7 mouse cellular contexts compared by ENCODE assay signal in genomic region chr9:121823051-121823450, GRCm38 (mm10).
DNase-seq lines count a peak whose midpoint lies in the region.

No protein-coding gene starts in this region.

- peak; percentile 76 for DNase-seq in kidney, adult 11 months
- no peak for DNase-seq in kidney, postnatal 4 days
- DNase-seq in cerebellum, adult 11-12 months: peak; percentile 89
- peak; percentile 50 to 58 for DNase-seq in cerebellum, postnatal 36 days
- peak; percentile 44 to 68 for DNase-seq in kidney, postnatal 36 days
- no peak for DNase-seq in liver
- no peak for DNase-seq in natural killer cell, adult 2 months (ENCODE audit: low spot score in 2 of 2)

Comparison
In these comparisons a context has a peak if more than half of its experiments do, and no peak if none do; other contexts are left out.
1. DNase-seq: peak in kidney, adult 11 months (single experiment), cerebellum, adult 11-12 months (single experiment), cerebellum, postnatal 36 days (2 of 2) and kidney, postnatal 36 days (2 of 2); none in kidney, postnatal 4 days (0 of 2), liver (single experiment) and natural killer cell, adult 2 months (0 of 2).